Mouse (Mus musculus): ENCODE results near the gene Alox12b.

Alox12b gene

GRCm38 (mm10) chr11:69174722-69175121, 17.9 kb downstream of the Alox12b start:
- DNase-seq (ENCODE audit: low spot score): no peak

- no peak for DNase-seq (ENCODE audit: low spot score)
Observed at GRCm38 (mm10) chr11:69178525-69178924, 21.7 kb downstream of the Alox12b start.

GRCm38 (mm10) chr11:69179512-69179911, 22.7 kb downstream of the Alox12b start:
- no peak for DNase-seq (ENCODE audit: low spot score)

- no peak for DNase-seq (ENCODE audit: low spot score)
Observed at GRCm38 (mm10) chr11:69180120-69180519, 23.3 kb downstream of the Alox12b start.

GRCm38 (mm10) chr11:69185031-69185430, 28.2 kb downstream of the Alox12b start:
- no peak for DNase-seq (ENCODE audit: low spot score)

- no peak for DNase-seq (ENCODE audit: low spot score)
Observed at GRCm38 (mm10) chr11:69185936-69186335, 29.1 kb downstream of the Alox12b start.

- DNase-seq (ENCODE audit: low spot score): peak; percentile 72
Observed at GRCm38 (mm10) chr11:69192840-69193239, 36.1 kb downstream of the Alox12b start.

GRCm38 (mm10) chr11:69196766-69197165, 40.0 kb downstream of the Alox12b start:
- DNase-seq (ENCODE audit: low spot score): peak; percentile 18

GRCm38 (mm10) chr11:69197194-69197593, 40.4 kb downstream of the Alox12b start:
- no peak for DNase-seq (ENCODE audit: low spot score)

GRCm38 (mm10) chr11:69197743-69198142, 41.0 kb downstream of the Alox12b start, which contains the start of gene Alox8:
TSS of gene Alox8 (minus strand) at chr11:69197843.
- DNase-seq (ENCODE audit: low spot score): no peak

- DNase-seq (ENCODE audit: low spot score): no peak
Observed at GRCm38 (mm10) chr11:69199251-69199650, 42.5 kb downstream of the Alox12b start.

- DNase-seq (ENCODE audit: low spot score): no peak
Observed at GRCm38 (mm10) chr11:69200231-69200630, 43.4 kb downstream of the Alox12b start.

- DNase-seq (ENCODE audit: low spot score): no peak
Observed at GRCm38 (mm10) chr11:69202469-69203230, 45.9 kb downstream of the Alox12b start.

- peak; percentile 27 for DNase-seq (ENCODE audit: low spot score)
Observed at GRCm38 (mm10) chr11:69211431-69211830, 54.6 kb downstream of the Alox12b start.

- DNase-seq (ENCODE audit: low spot score): no peak
Observed at GRCm38 (mm10) chr11:69217411-69217810, 60.6 kb downstream of the Alox12b start.

- no peak for DNase-seq (ENCODE audit: low spot score)
Observed at GRCm38 (mm10) chr11:69218661-69219060, 61.9 kb downstream of the Alox12b start.

Data from embryo, embryonic 10.5 days (tissue).